Mouse (Mus musculus) small intestine, adult 2 months (tissue): ENCODE results near the gene Ccdc83. TPM values are rescaled to one million over a fixed set of nuclear protein-coding genes. Genes with fewer than 3 reads are reported as not detected.

Experiments used
- H3K27ac ChIP-seq: fragments of 200-500 bp; 2 replicates; pipeline ENCODE4 v1.5.1; 2012; ENCODE audit warnings: low read depth, low read length, control low read depth, inconsistent platforms; ENCODE audit not compliant: insufficient read depth
- H3K27me3 ChIP-seq: fragments of 200-500 bp; 2 replicates; pipeline ENCODE4 v1.6.1; 2012; ENCODE audit warnings: mild to moderate bottlenecking, moderate library complexity, low read length, inconsistent platforms; ENCODE audit not compliant: control insufficient read depth, insufficient read depth
- H3K36me3 ChIP-seq: fragments of 200-500 bp; 2 replicates; pipeline ENCODE4 v1.6.1; 2012; ENCODE audit warnings: mild to moderate bottlenecking, low read length, control low read depth, inconsistent platforms; ENCODE audit not compliant: control insufficient read depth, insufficient read depth
- H3K4me1 ChIP-seq: fragments of 200-500 bp; 2 replicates; pipeline ENCODE4 v1.6.1; 2012; ENCODE audit warnings: low read length, inconsistent platforms, mixed read lengths; ENCODE audit not compliant: control insufficient read depth, insufficient read depth, insufficient read length
- H3K4me3 ChIP-seq: fragments of 200-500 bp; 2 replicates; pipeline ENCODE4 v1.5.1; 2012; ENCODE audit warnings: low read depth, mild to moderate bottlenecking, control low read depth, inconsistent platforms, low read length, moderate library complexity
- CTCF ChIP-seq: fragments of 200-500 bp; IDR thresholded peaks from 2 replicates; pipeline ENCODE4 v1.5.1; 2012; ENCODE audit warnings: low read depth, mild to moderate bottlenecking, control low read depth, inconsistent platforms, low read length, moderate library complexity, mixed read lengths; ENCODE audit not compliant: insufficient replicate concordance, insufficient read length; ENCODE audit errors: extremely low read depth
- POLR2A ChIP-seq: fragments of 200-500 bp; IDR thresholded peaks from 2 replicates; pipeline ENCODE4 v1.6.1; 2012; ENCODE audit warnings: low read depth, mild to moderate bottlenecking, control low read depth, inconsistent platforms, low read length, moderate library complexity
- WGBS: fragments of 180-500 bp; shearing (Covaris S2); methylation state at CpG from one replicate; pipeline ENCODE4 v1.1.7; 2018; 5-methylcytosine and 5-hydroxymethylcytosine counted together
- polyA plus RNA-seq: library from polyadenylated mRNA; depleted of rRNA; stranded (reverse); fragments of >200 nt; gene quantifications from 2 replicates; pipeline ENCODE4 v1.2.3, GENCODE M21; 2012; rRNA removed

The Ccdc83 gene
- polyA plus RNA-seq, 1 experiment: not detected

GRCm38 (mm10) chr7:90201877-90202465 lies 63.6 kb downstream of the Ccdc83 start:
- Histone ChIP-seq H3K4me1 (no peaks in the 10 kb centered on the region), H3K36me3 (peaks cover 26% of the 10 kb centered on the region), H3K27me3 (no peaks in the 10 kb centered on the region), H3K4me3 (no peak overlapping the region), H3K27ac (no peak overlapping the region)
- TF ChIP-seq CTCF (no peak), POLR2A (no peak)
- WGBS: 79% methylated on average over 2 of the region's 2 CpGs

DNA sequence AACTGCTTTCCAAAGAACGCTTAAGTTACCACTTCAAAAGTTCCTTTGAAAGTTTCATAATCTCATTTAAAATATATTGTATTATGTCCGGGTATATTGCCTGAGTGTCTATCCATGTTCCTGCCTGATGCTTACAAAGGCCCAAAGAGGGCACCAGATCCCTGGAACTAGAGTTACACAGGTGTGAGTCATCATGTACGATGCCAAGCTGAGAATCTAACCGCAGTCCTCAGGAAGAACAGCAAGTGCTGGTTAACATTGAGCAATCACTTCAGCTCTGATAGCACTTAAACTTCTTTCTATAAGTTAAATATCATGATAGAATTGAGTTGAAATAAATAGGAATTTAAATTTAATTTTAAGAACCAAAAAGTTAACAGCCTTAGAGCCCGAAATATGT lies 65.3 kb downstream of the Ccdc83 start:
- H3K36me3 ChIP-seq: peaks cover 28% of the 10 kb centered on the region
- no peak for TF ChIP-seq POLR2A
- no peak for TF ChIP-seq CTCF

DNA sequence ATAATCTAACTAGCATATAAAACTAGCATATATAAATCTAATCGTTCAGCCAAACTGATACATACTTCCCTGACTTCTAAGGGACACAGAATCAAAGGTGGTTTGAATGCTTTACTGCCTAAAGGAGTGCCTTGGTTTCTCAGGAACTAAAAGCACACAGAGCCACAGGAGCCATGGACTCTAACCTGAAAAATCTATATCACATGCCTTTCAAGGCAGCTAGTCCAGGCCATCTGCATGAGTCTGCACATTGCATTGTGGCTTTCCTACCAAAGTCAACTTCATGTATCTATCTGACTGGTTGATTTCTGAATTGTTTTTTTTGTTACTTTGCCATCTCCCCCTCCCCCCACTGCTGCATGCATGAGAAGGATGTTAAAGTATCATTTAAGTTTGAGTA lies 84.9 kb downstream of the Ccdc83 start:
- H3K4me1 ChIP-seq: no peaks in the 10 kb centered on the region
- 77% methylated on average over 1 of the region's 1 CpGs for WGBS
- no peak overlapping the region for H3K4me3 ChIP-seq
- peaks cover 43% of the 10 kb centered on the region for H3K36me3 ChIP-seq
- TF ChIP-seq CTCF (no peak), POLR2A (no peak)
- no peak overlapping the region for H3K27ac ChIP-seq
- H3K27me3 ChIP-seq: no peaks in the 10 kb centered on the region

More for the DNA sequence above, 65.3 kb downstream of the Ccdc83 start:
- Histone ChIP-seq H3K27me3 (no peaks in the 10 kb centered on the region), H3K4me1 (no peaks in the 10 kb centered on the region), H3K4me3 (no peak overlapping the region), H3K27ac (no peak overlapping the region)
- WGBS: 69% methylated on average over 5 of the region's 5 CpGs

- no peak overlapping the region for H3K4me3 ChIP-seq
- 77% methylated on average over 2 of the region's 2 CpGs for WGBS
- H3K27ac ChIP-seq: no peak overlapping the region
- no peaks in the 10 kb centered on the region for H3K4me1 ChIP-seq
- TF ChIP-seq CTCF: no peak
- TF ChIP-seq POLR2A: no peak
- H3K36me3 ChIP-seq: peaks cover 48% of the 10 kb centered on the region
- H3K27me3 ChIP-seq: no peaks in the 10 kb centered on the region
Observed at GRCm38 (mm10) chr7:90175576-90175975, 90.0 kb downstream of the Ccdc83 start.

Other genes starting within 250 kb of the Ccdc83 start
- gene Picalm, start 135.6 kb downstream of the Ccdc83 start, polyA plus RNA-seq: 12.3 and 36.3 TPM in 2 replicates
- 4.2 and 5.1 TPM in 2 replicates for gene Sytl2, start 36.5 kb upstream of the Ccdc83 start, polyA plus RNA-seq
- gene Ccdc89, start 160.8 kb upstream of the Ccdc83 start, polyA plus RNA-seq: 0.14 TPM in 1 of 2 replicates, not detected in the other
- gene Crebzf, start 177.0 kb upstream of the Ccdc83 start, polyA plus RNA-seq: 18.1 and 31.3 TPM in 2 replicates
- gene Tmem126a, start 191.5 kb upstream of the Ccdc83 start, polyA plus RNA-seq: 7.2 and 8.4 TPM in 2 replicates
- gene Tmem126b, start 210.2 kb upstream of the Ccdc83 start, polyA plus RNA-seq: 4.8 and 6.5 TPM in 2 replicates
- gene Dlg2, start 210.9 kb upstream of the Ccdc83 start, polyA plus RNA-seq: 0.38 and 0.56 TPM in 2 replicates